Mouse (Mus musculus): Measurements from ENCODE around the gene Acbd3.

Gene Acbd3

GRCm38 (mm10) chr1:180762679-180763078 is 36.8 kb downstream of the Acbd3 start:
- no peak for DNase-seq

GRCm38 (mm10) chr1:180763307-180763706 is 37.5 kb downstream of the Acbd3 start:
- DNase-seq = no peak

GRCm38 (mm10) chr1:180763828-180764227 is 38.0 kb downstream of the Acbd3 start:
- peak; percentile 93 for DNase-seq

- no peak for DNase-seq
Observed at GRCm38 (mm10) chr1:180765393-180765792, 39.5 kb downstream of the Acbd3 start.

- DNase-seq = no peak
Observed at GRCm38 (mm10) chr1:180766557-180766956, 40.7 kb downstream of the Acbd3 start.

GRCm38 (mm10) chr1:180767541-180768333 is 41.9 kb downstream of the Acbd3 start:
- DNase-seq = peak; percentile 52

GRCm38 (mm10) chr1:180768334-180769168 is 42.7 kb downstream of the Acbd3 start:
- peak; percentile 88 for DNase-seq

GRCm38 (mm10) chr1:180771306-180771705 is 45.5 kb downstream of the Acbd3 start:
- DNase-seq = no peak

- no peak for DNase-seq
Observed at GRCm38 (mm10) chr1:180771722-180772121, 45.9 kb downstream of the Acbd3 start.

- no peak for DNase-seq
Observed at GRCm38 (mm10) chr1:180772291-180772690, 46.4 kb downstream of the Acbd3 start.

- DNase-seq = peak; percentile 46
Observed at GRCm38 (mm10) chr1:180774664-180775063, 48.8 kb downstream of the Acbd3 start.

GRCm38 (mm10) chr1:180775317-180775716 is 49.5 kb downstream of the Acbd3 start:
- DNase-seq = no peak

GRCm38 (mm10) chr1:180775849-180776493 is 50.1 kb downstream of the Acbd3 start:
- DNase-seq = no peak

- no peak for DNase-seq
Observed at GRCm38 (mm10) chr1:180776494-180776893, 50.7 kb downstream of the Acbd3 start.

- DNase-seq = peak; percentile 39
Observed at GRCm38 (mm10) chr1:180777289-180777659, 51.4 kb downstream of the Acbd3 start.

- DNase-seq = peak; percentile 90
Observed at GRCm38 (mm10) chr1:180777660-180778402, 52.0 kb downstream of the Acbd3 start.

- DNase-seq = no peak
Observed at GRCm38 (mm10) chr1:180778403-180778754, 52.5 kb downstream of the Acbd3 start.

GRCm38 (mm10) chr1:180778941-180779340 is 53.1 kb downstream of the Acbd3 start:
- no peak for DNase-seq

GRCm38 (mm10) chr1:180780291-180780690 is 54.4 kb downstream of the Acbd3 start:
- no peak for DNase-seq

- no peak for DNase-seq
Observed at GRCm38 (mm10) chr1:180781250-180781649, 55.4 kb downstream of the Acbd3 start.

- DNase-seq = peak; percentile 58
Observed at GRCm38 (mm10) chr1:180782906-180783579, 57.2 kb downstream of the Acbd3 start.

- DNase-seq = no peak
Observed at GRCm38 (mm10) chr1:180783580-180783928, 57.7 kb downstream of the Acbd3 start.

All from kidney, postnatal 10 days (tissue).